Mouse (Mus musculus) spleen, adult 2 months (tissue): ENCODE data around the gene Snx33.

Source experiments
- CTCF ChIP-seq: fragments of 200-500 bp; IDR thresholded peaks from 2 replicates; pipeline ENCODE4 v1.5.1; 2011; ENCODE audit warnings: mild to moderate bottlenecking, inconsistent platforms; ENCODE audit not compliant: insufficient read depth, insufficient read length, insufficient replicate concordance; ENCODE audit errors: extremely low read depth
- POLR2A ChIP-seq: fragments of 200-500 bp; IDR thresholded peaks from 2 replicates; pipeline ENCODE4 v1.6.1; 2011; ENCODE audit warnings: low read depth, low read length, inconsistent platforms

DNA sequence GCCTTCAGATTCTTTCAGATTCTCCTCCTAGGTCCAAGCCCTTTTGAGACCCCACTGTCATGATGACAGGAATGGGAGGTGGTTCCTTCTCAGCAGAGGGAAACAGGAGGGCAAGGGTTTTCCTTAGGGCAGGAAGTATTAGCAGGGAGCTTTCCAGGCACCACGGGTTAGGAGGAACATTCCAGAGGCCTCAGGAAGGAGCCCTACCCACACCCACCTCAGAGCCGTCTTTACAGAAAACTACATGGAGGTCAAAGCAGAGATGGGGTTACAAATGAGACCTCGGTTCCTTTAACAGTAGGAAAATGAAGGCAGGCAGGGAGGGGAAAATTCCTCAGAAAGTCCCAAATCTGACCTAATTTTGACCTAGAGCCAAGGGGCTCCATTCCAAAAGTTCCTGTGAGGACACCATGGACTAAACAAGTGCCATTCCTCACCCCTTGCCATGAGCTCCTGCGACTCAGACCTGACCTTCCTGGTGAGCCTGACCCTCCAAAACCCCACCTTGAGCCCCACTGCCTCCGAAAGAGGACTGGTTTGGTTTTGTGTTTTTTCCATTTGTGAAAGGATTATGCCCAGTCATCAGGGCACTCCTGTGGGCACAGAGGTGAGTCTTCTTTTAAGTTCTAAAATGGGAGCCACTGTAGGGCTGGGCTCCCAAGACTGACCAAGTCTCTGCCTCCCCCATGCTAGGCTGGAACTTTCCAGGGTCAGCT, 12.3 kb downstream of the Snx33 start:
- TF ChIP-seq CTCF = no peak
- no peak for TF ChIP-seq POLR2A
